Mouse (Mus musculus) testis, adult 2 months (tissue): Measurements from ENCODE around the gene Rims1. TPM values are rescaled to one million over a fixed set of nuclear protein-coding genes. Genes with fewer than 3 reads are reported as not detected.

Experiments
- H3K27ac ChIP-seq: fragments of 200-500 bp; 2 replicates; pipeline ENCODE4 v1.5.1; 2012; ENCODE audit warnings: low read depth, low read length; ENCODE audit not compliant: control insufficient read depth, insufficient read depth
- H3K27me3 ChIP-seq: fragments of 200-500 bp; 2 replicates; pipeline ENCODE4 v1.6.1; 2012; ENCODE audit warnings: mild to moderate bottlenecking, low read length, moderate library complexity; ENCODE audit not compliant: control insufficient read depth, insufficient read depth
- H3K36me3 ChIP-seq: fragments of 200-500 bp; 2 replicates; pipeline ENCODE4 v1.6.1; 2012; ENCODE audit warnings: mild to moderate bottlenecking, low read length; ENCODE audit not compliant: control insufficient read depth, insufficient read depth
- H3K4me1 ChIP-seq: fragments of 200-500 bp; 2 replicates; pipeline ENCODE4 v1.6.1; 2012; ENCODE audit warnings: low read length; ENCODE audit not compliant: control insufficient read depth, insufficient read depth
- H3K4me3 ChIP-seq: fragments of 200-500 bp; 2 replicates; pipeline ENCODE4 v1.5.1; 2012; ENCODE audit warnings: low read depth, mild to moderate bottlenecking, low read length, moderate library complexity, mixed read lengths; ENCODE audit not compliant: control insufficient read depth
- CTCF ChIP-seq: fragments of 200-500 bp; IDR thresholded peaks from 2 replicates; pipeline ENCODE4 v1.5.1; 2012; ENCODE audit warnings: low read depth, mild to moderate bottlenecking, inconsistent platforms, low read length, moderate library complexity; ENCODE audit not compliant: control insufficient read depth, insufficient read depth, insufficient replicate concordance
- POLR2A ChIP-seq: fragments of 200-500 bp; IDR thresholded peaks from 2 replicates; pipeline ENCODE4 v1.6.1; 2012; ENCODE audit warnings: low read depth, mild to moderate bottlenecking, inconsistent platforms, low read length, moderate library complexity; ENCODE audit not compliant: control insufficient read depth
- polyA plus RNA-seq: library from polyadenylated mRNA; depleted of rRNA; stranded (reverse); fragments of >200 nt; gene quantifications from 2 replicates; pipeline ENCODE4 v1.2.3, GENCODE M21; 2012

Rims1 gene
- polyA plus RNA-seq, 1 experiment: 0.30 TPM

- H3K27me3 ChIP-seq: no peaks in the 10 kb centered on the region
- H3K27ac ChIP-seq: no peak overlapping the region
- H3K4me3 ChIP-seq: no peak overlapping the region
- no peaks in the 10 kb centered on the region for H3K36me3 ChIP-seq
- no peaks in the 10 kb centered on the region; the same call in 1 of the 2 replicates for H3K4me1 ChIP-seq
- TF ChIP-seq CTCF: no peak
- no peak for TF ChIP-seq POLR2A
Observed at GRCm38 (mm10) chr1:22265528-22265927, 540.3 kb downstream of the Rims1 start.

- no peak for TF ChIP-seq CTCF
- TF ChIP-seq POLR2A: no peak
- no peaks in the 10 kb centered on the region for H3K36me3 ChIP-seq
Observed at GRCm38 (mm10) chr1:22262169-22262950, 543.4 kb downstream of the Rims1 start.

GRCm38 (mm10) chr1:22261702-22262101 lies 544.1 kb downstream of the Rims1 start:
- Histone ChIP-seq H3K27me3 (no peaks in the 10 kb centered on the region), H3K4me3 (no peak overlapping the region), H3K27ac (no peak overlapping the region), H3K4me1 (no peaks in the 10 kb centered on the region), H3K36me3 (no peaks in the 10 kb centered on the region)
- no peak for TF ChIP-seq POLR2A
- no peak for TF ChIP-seq CTCF

More at GRCm38 (mm10) chr1:22262169-22262950, 543.4 kb downstream of the Rims1 start:
- Histone ChIP-seq H3K27me3 (no peaks in the 10 kb centered on the region), H3K4me3 (no peak overlapping the region), H3K4me1 (no peaks in the 10 kb centered on the region), H3K27ac (no peak overlapping the region)

GRCm38 (mm10) chr1:22260291-22260690 lies 545.5 kb downstream of the Rims1 start:
- TF ChIP-seq POLR2A (no peak), CTCF (no peak)
- Histone ChIP-seq H3K4me3 (no peak overlapping the region), H3K36me3 (no peaks in the 10 kb centered on the region), H3K27ac (no peak overlapping the region), H3K27me3 (no peaks in the 10 kb centered on the region), H3K4me1 (no peaks in the 10 kb centered on the region)

- no peak for TF ChIP-seq CTCF
- TF ChIP-seq POLR2A: no peak
- Histone ChIP-seq H3K36me3 (no peaks in the 10 kb centered on the region), H3K27me3 (no peaks in the 10 kb centered on the region), H3K4me1 (no peaks in the 10 kb centered on the region), H3K27ac (no peak overlapping the region), H3K4me3 (no peak overlapping the region)
Observed at GRCm38 (mm10) chr1:22258356-22258755, 547.4 kb downstream of the Rims1 start.

GRCm38 (mm10) chr1:22254278-22254677 lies 551.5 kb downstream of the Rims1 start:
- no peaks in the 10 kb centered on the region for H3K36me3 ChIP-seq
- no peak for TF ChIP-seq POLR2A
- no peak for TF ChIP-seq CTCF
- H3K27me3 ChIP-seq: no peaks in the 10 kb centered on the region
- H3K4me3 ChIP-seq: no peak overlapping the region
- no peak overlapping the region for H3K27ac ChIP-seq
- H3K4me1 ChIP-seq: no peaks in the 10 kb centered on the region

GRCm38 (mm10) chr1:22252873-22253272 lies 552.9 kb downstream of the Rims1 start:
- Histone ChIP-seq H3K4me3 (no peak overlapping the region), H3K36me3 (no peaks in the 10 kb centered on the region), H3K4me1 (no peaks in the 10 kb centered on the region), H3K27me3 (no peaks in the 10 kb centered on the region), H3K27ac (no peak overlapping the region)
- TF ChIP-seq POLR2A (no peak), CTCF (no peak)
